18 mouse cellular contexts compared by ENCODE assay signal in genomic region chr2:32835588-32835987, GRCm38 (mm10). TPM values are rescaled to one million over a fixed set of nuclear protein-coding genes. Genes with fewer than 3 reads are reported as not detected.
DNase-seq lines count a peak whose midpoint lies in the region; ATAC-seq and TF ChIP-seq lines count a peak whose summit lies in the region.
"Had no signal": no experiment of that assay in that cellular context is flagged by ENCODE, and none has a peak within 500 bp of the region (broad histone marks: within the 10 kb centered on the region; RNA-seq: fewer than 3 reads in every experiment).

No protein-coding gene starts in this region.

- H3K36me3 ChIP-seq in heart, embryonic 12.5 days: no peaks in the 10 kb centered on the region
- no peaks in the 10 kb centered on the region for H3K36me3 ChIP-seq in kidney, postnatal 0 days (ENCODE audit: insufficient read depth, low read length)
- H3K36me3 ChIP-seq in stomach, embryonic 14.5 days (ENCODE audit: control insufficient read depth, insufficient read depth, low read length): no peaks in the 10 kb centered on the region
- no peaks in the 10 kb centered on the region for H3K36me3 ChIP-seq in stomach, postnatal 0 days (ENCODE audit: control insufficient read depth, insufficient read depth, low read length)
- no peaks in the 10 kb centered on the region for H3K36me3 ChIP-seq in thymus, adult 2 months (ENCODE audit: control insufficient read depth, insufficient read depth, low read length)
- H3K36me3 ChIP-seq: embryonic facial prominence, embryonic 12.5 days; forebrain, embryonic 10.5 days; hindbrain, embryonic 12.5 days; midbrain, embryonic 12.5 days had no signal

- no peak for ATAC-seq in heart, embryonic 12.5 days (ENCODE audit: insufficient number of reproducible peaks, low FRiP score)
- no peak for ATAC-seq in kidney, postnatal 0 days (replicated peaks; ENCODE audit: low FRiP score, low read depth)
- no peak for ATAC-seq in stomach, embryonic 14.5 days (ENCODE audit: insufficient number of reproducible peaks, insufficient read depth, low FRiP score, low read depth)
- ATAC-seq in stomach, postnatal 0 days (ENCODE audit: low FRiP score, low TSS enrichment): no peak

- H3K9me3 ChIP-seq in heart, embryonic 12.5 days (replicated peaks): no peaks in the 10 kb centered on the region
- H3K9me3 ChIP-seq in kidney, postnatal 0 days (replicated peaks; ENCODE audit: low read length): no peaks in the 10 kb centered on the region
- no peaks in the 10 kb centered on the region for H3K9me3 ChIP-seq in stomach, embryonic 14.5 days (ENCODE audit: control insufficient read depth, low read depth, low read length)
- H3K9me3 ChIP-seq in stomach, postnatal 0 days (ENCODE audit: control insufficient read depth, low read length): no peaks in the 10 kb centered on the region
- H3K9me3 ChIP-seq: embryonic facial prominence, embryonic 12.5 days; forebrain, embryonic 10.5 days; hindbrain, embryonic 12.5 days; midbrain, embryonic 12.5 days had no signal

- H3K4me2 ChIP-seq in heart, embryonic 12.5 days: no peak overlapping the region
- H3K4me2 ChIP-seq in kidney, postnatal 0 days (ENCODE audit: low read length): no peak overlapping the region
- H3K4me2 ChIP-seq in stomach, embryonic 14.5 days (replicated peaks; ENCODE audit: low read depth, low read length): no peak overlapping the region
- H3K4me2 ChIP-seq in stomach, postnatal 0 days (replicated peaks; ENCODE audit: low read depth): no peak overlapping the region
- H3K4me2 ChIP-seq: embryonic facial prominence, embryonic 12.5 days; hindbrain, embryonic 12.5 days; midbrain, embryonic 12.5 days had no signal

- TF ChIP-seq EP300 in stomach, postnatal 0 days (optimal IDR thresholded peaks at IDR 0.05): no peak

- no peak overlapping the region for H3K4me3 ChIP-seq in heart, embryonic 12.5 days
- H3K4me3 ChIP-seq in kidney, postnatal 0 days (replicated peaks; ENCODE audit: low read depth, low read length): no peak overlapping the region
- no peak overlapping the region for H3K4me3 ChIP-seq in stomach, embryonic 14.5 days (ENCODE audit: low read depth, low read length)
- no peak overlapping the region for H3K4me3 ChIP-seq in stomach, postnatal 0 days (ENCODE audit: low read depth, low read length)
- H3K4me3 ChIP-seq in thymus, adult 2 months (ENCODE audit: control insufficient read depth, insufficient read depth, low read length): no peak overlapping the region
- H3K4me3 ChIP-seq: embryonic facial prominence, embryonic 12.5 days; forebrain, embryonic 10.5 days; hindbrain, embryonic 12.5 days; midbrain, embryonic 12.5 days had no signal

- no peak for TF ChIP-seq CTCF in kidney, postnatal 0 days (IDR thresholded peaks at IDR 0.05; ENCODE audit: low read depth)
- TF ChIP-seq CTCF in stomach, postnatal 0 days (IDR thresholded peaks at IDR 0.05; ENCODE audit: low read depth): no peak
- no peak for TF ChIP-seq CTCF in thymus, adult 2 months (IDR thresholded peaks at IDR 0.05; ENCODE audit: borderline replicate concordance, control insufficient read depth, extremely low read depth, insufficient read depth, low read length, poor library complexity)

- H3K9ac ChIP-seq in heart, embryonic 12.5 days: no peak overlapping the region
- H3K9ac ChIP-seq in kidney, postnatal 0 days (ENCODE audit: low read depth, low read length): no peak overlapping the region
- no peak overlapping the region for H3K9ac ChIP-seq in stomach, embryonic 14.5 days (replicated peaks; ENCODE audit: low read depth, low read length)
- no peak overlapping the region for H3K9ac ChIP-seq in stomach, postnatal 0 days (ENCODE audit: low read length)
- H3K9ac ChIP-seq: embryonic facial prominence, embryonic 12.5 days; hindbrain, embryonic 12.5 days; midbrain, embryonic 12.5 days had no signal

- DNase-seq in heart, postnatal 36 days: no peak
- DNase-seq in kidney, postnatal 0 days (ENCODE audit: low spot score): no peak
- DNase-seq in kidney, postnatal 36 days: no peak
- no peak for DNase-seq in stomach, postnatal 0 days (ENCODE audit: low spot score)
- DNase-seq in thymus, adult 2 months: no peak
- DNase-seq: cerebellum, postnatal 10 days; kidney, postnatal 14 days; lung, adult 18-20 months; right cerebral cortex, postnatal 14 days; thymus, adult 18-20 months had no signal

- no peak for TF ChIP-seq POLR2A in thymus, adult 2 months (IDR thresholded peaks at IDR 0.05; ENCODE audit: control insufficient read depth, extremely low read depth, insufficient read depth, low read length, poor library complexity)

- H3K27ac ChIP-seq in heart, embryonic 12.5 days (ENCODE audit: poor library complexity, severe bottlenecking): peak overlapping the region; percentile 80
- peak overlapping the region; percentile 85; the same call in 1 of the 2 replicates for H3K27ac ChIP-seq in kidney, postnatal 0 days
- H3K27ac ChIP-seq in stomach, embryonic 14.5 days (ENCODE audit: low read length): peak overlapping the region; percentile 81; the same call in 1 of the 2 replicates
- H3K27ac ChIP-seq in stomach, postnatal 0 days (replicated peaks): no peak overlapping the region; the same call in 1 of the 2 replicates
- H3K27ac ChIP-seq in thymus, adult 2 months (ENCODE audit: control insufficient read depth, insufficient read depth, low read length): no peak overlapping the region
- H3K27ac ChIP-seq: embryonic facial prominence, embryonic 12.5 days; midbrain, embryonic 12.5 days had no signal

- H3K4me1 ChIP-seq in heart, embryonic 12.5 days (replicated peaks): peaks cover 57% of the 10 kb centered on the region
- H3K4me1 ChIP-seq in kidney, postnatal 0 days (replicated peaks; ENCODE audit: insufficient read depth, low read length): peaks cover 5% of the 10 kb centered on the region; the same call in 1 of the 2 replicates
- H3K4me1 ChIP-seq in stomach, embryonic 14.5 days (ENCODE audit: control insufficient read depth, insufficient read depth, low read length): peaks cover 13% of the 10 kb centered on the region; the same call in 1 of the 2 replicates
- H3K4me1 ChIP-seq in stomach, postnatal 0 days (replicated peaks; ENCODE audit: control insufficient read depth, insufficient read depth): no peaks in the 10 kb centered on the region
- H3K4me1 ChIP-seq in thymus, adult 2 months (replicated peaks; ENCODE audit: control insufficient read depth, insufficient read depth, low read length): peaks cover 9% of the 10 kb centered on the region

- H3K27me3 ChIP-seq in heart, embryonic 12.5 days (replicated peaks): no peaks in the 10 kb centered on the region
- no peaks in the 10 kb centered on the region for H3K27me3 ChIP-seq in kidney, postnatal 0 days (ENCODE audit: insufficient read depth, low read length)
- H3K27me3 ChIP-seq in stomach, embryonic 14.5 days (ENCODE audit: control insufficient read depth, insufficient read depth, low read length): no peaks in the 10 kb centered on the region
- H3K27me3 ChIP-seq in stomach, postnatal 0 days (ENCODE audit: control insufficient read depth, insufficient read depth, low read length): no peaks in the 10 kb centered on the region
- H3K27me3 ChIP-seq in thymus, adult 2 months (ENCODE audit: control insufficient read depth, insufficient read depth, low read length): no peaks in the 10 kb centered on the region
- H3K27me3 ChIP-seq: CH12.LX; embryonic facial prominence, embryonic 12.5 days; hindbrain, embryonic 12.5 days; midbrain, embryonic 12.5 days had no signal

- intact Hi-C loops in heart, postnatal 36 days (cut with DNase I): no loop called here

RNA-seq across cellular contexts. Expression of gene Stxbp1, which starts 11.5 kb away (rescaled TPM):
- 30.8 and 31.1 TPM in 2 replicates for polyA plus RNA-seq in heart, embryonic 12.5 days (2016; fragmentation: Nextera tagmentation; extraction: Ambion mirVana)
- total RNA-seq in heart, postnatal 36 days (2021): 10 to 100 TPM; 10.1 to 14.3 TPM
- polyA plus RNA-seq in kidney, postnatal 0 days (2015; fragmentation: Nextera tagmentation; extraction: Ambion mirVana): 14.3 and 14.6 TPM in 2 replicates
- polyA plus RNA-seq in stomach, embryonic 14.5 days (2014; fragmentation: Nextera tagmentation; extraction: Ambion mirVana): 22.6 and 23.5 TPM in 2 replicates
- polyA plus RNA-seq in stomach, postnatal 0 days (2015; fragmentation: Nextera tagmentation; extraction: Ambion mirVana): 9.3 and 9.5 TPM in 2 replicates
- 6.6 and 8.3 TPM in 2 replicates for polyA plus RNA-seq in thymus, adult 2 months (2012; rRNA removed)

RNA-seq across cellular contexts. Expression of gene Fam129b, which starts 40.3 kb away (rescaled TPM):
- polyA plus RNA-seq in heart, embryonic 12.5 days (2016; fragmentation: Nextera tagmentation; extraction: Ambion mirVana): 62.0 and 64.4 TPM in 2 replicates
- total RNA-seq in heart, postnatal 36 days (2021): 10 to 100 TPM; 22.5 to 26.9 TPM
- polyA plus RNA-seq in kidney, postnatal 0 days (2015; fragmentation: Nextera tagmentation; extraction: Ambion mirVana): 41.1 and 42.2 TPM in 2 replicates
- 31.9 and 34.7 TPM in 2 replicates for polyA plus RNA-seq in stomach, embryonic 14.5 days (2014; fragmentation: Nextera tagmentation; extraction: Ambion mirVana)
- 90.7 and 101 TPM in 2 replicates for polyA plus RNA-seq in stomach, postnatal 0 days (2015; fragmentation: Nextera tagmentation; extraction: Ambion mirVana)
- polyA plus RNA-seq in thymus, adult 2 months (2012; rRNA removed): 20.8 and 22.9 TPM in 2 replicates

RNA-seq across cellular contexts. Expression of gene Cfap157, which starts 51.4 kb away (rescaled TPM):
- 0.63 and 0.98 TPM in 2 replicates for polyA plus RNA-seq in heart, embryonic 12.5 days (2016; fragmentation: Nextera tagmentation; extraction: Ambion mirVana)
- total RNA-seq in heart, postnatal 36 days (2021): not detected
- 0.45 and 0.48 TPM in 2 replicates for polyA plus RNA-seq in kidney, postnatal 0 days (2015; fragmentation: Nextera tagmentation; extraction: Ambion mirVana)
- polyA plus RNA-seq in stomach, embryonic 14.5 days (2014; fragmentation: Nextera tagmentation; extraction: Ambion mirVana): 0.21 and 0.75 TPM in 2 replicates
- 0.63 and 1.1 TPM in 2 replicates for polyA plus RNA-seq in stomach, postnatal 0 days (2015; fragmentation: Nextera tagmentation; extraction: Ambion mirVana)
- 0.11 and 0.27 TPM in 2 replicates for polyA plus RNA-seq in thymus, adult 2 months (2012; rRNA removed)
- total RNA-seq: CH12.LX; granulocyte monocyte progenitor cell, adult 5-6 weeks had no signal

Comparison
In these comparisons a context has a peak if more than half of its experiments do, and no peak if none do; other contexts are left out.
1. H3K27ac ChIP-seq: peak in heart, embryonic 12.5 days (single experiment), kidney, postnatal 0 days (single experiment) and stomach, embryonic 14.5 days (single experiment); none in stomach, postnatal 0 days (single experiment) and thymus, adult 2 months (single experiment).